Mouse (Mus musculus): ENCODE data around the gene Tgif1. TPM values are rescaled to one million over a fixed set of nuclear protein-coding genes. Genes with fewer than 3 reads are reported as not detected.

Tgif1 gene
- polyA plus RNA-seq (2015; fragmentation: Nextera tagmentation; extraction: Ambion mirVana): 90.4 and 93.7 TPM in 2 replicates

GRCm38 (mm10) chr17:70853436-70853905 is at the start of gene Tgif1:
Gene Tgif1 (minus strand): TSS chr17:70853546.
- peak within 1 kb of the TSS; percentile 88 for H3K4me3 ChIP-seq (ENCODE audit: low read length)
- H3K4me2 ChIP-seq (replicated peaks; ENCODE audit: low read depth, low read length): peak within 1 kb of the TSS; percentile 85
- under 1% methylated on average over 29 of the region's 29 CpGs for WGBS
- H3K9me3 ChIP-seq (ENCODE audit: low read length): no peaks in the 10 kb centered on the region
- no peaks in the 10 kb centered on the region for H3K36me3 ChIP-seq (ENCODE audit: insufficient read depth, low read length)
- no peaks in the 10 kb centered on the region for H3K27me3 ChIP-seq (ENCODE audit: insufficient read depth, low read length)
- peak; percentile 3; the same call in 1 of the 2 replicates for ATAC-seq (ENCODE audit: low FRiP score, low TSS enrichment)
- peaks cover 14% of the 10 kb centered on the region for H3K4me1 ChIP-seq (ENCODE audit: insufficient read depth, low read length)
- peak within 1 kb of the TSS; percentile 98 for H3K9ac ChIP-seq (replicated peaks; ENCODE audit: low read length)
- peak within 1 kb of the TSS; percentile 96 for H3K27ac ChIP-seq (ENCODE audit: low read length)

GRCm38 (mm10) chr17:70900660-70901059 is 47.3 kb upstream of the Tgif1 start:
- 76% methylated on average over 10 of the region's 10 CpGs for WGBS
- H3K4me2 ChIP-seq (replicated peaks; ENCODE audit: low read depth, low read length): no peak overlapping the region
- no peak for ATAC-seq (ENCODE audit: low FRiP score, low TSS enrichment)
- H3K9me3 ChIP-seq (ENCODE audit: low read length): no peaks in the 10 kb centered on the region
- no peaks in the 10 kb centered on the region for H3K27me3 ChIP-seq (ENCODE audit: insufficient read depth, low read length)
- H3K4me3 ChIP-seq (ENCODE audit: low read length): no peak overlapping the region
- H3K9ac ChIP-seq (replicated peaks; ENCODE audit: low read length): no peak overlapping the region
- H3K4me1 ChIP-seq (ENCODE audit: insufficient read depth, low read length): no peaks in the 10 kb centered on the region
- no peaks in the 10 kb centered on the region for H3K36me3 ChIP-seq (ENCODE audit: insufficient read depth, low read length)
- no peak overlapping the region for H3K27ac ChIP-seq (ENCODE audit: low read length)

- H3K4me3 ChIP-seq (ENCODE audit: low read length): no peak overlapping the region
These were observed 46.3 kb upstream of the Tgif1 start for GRCm38 (mm10) chr17:70899642-70900041.

DNA sequence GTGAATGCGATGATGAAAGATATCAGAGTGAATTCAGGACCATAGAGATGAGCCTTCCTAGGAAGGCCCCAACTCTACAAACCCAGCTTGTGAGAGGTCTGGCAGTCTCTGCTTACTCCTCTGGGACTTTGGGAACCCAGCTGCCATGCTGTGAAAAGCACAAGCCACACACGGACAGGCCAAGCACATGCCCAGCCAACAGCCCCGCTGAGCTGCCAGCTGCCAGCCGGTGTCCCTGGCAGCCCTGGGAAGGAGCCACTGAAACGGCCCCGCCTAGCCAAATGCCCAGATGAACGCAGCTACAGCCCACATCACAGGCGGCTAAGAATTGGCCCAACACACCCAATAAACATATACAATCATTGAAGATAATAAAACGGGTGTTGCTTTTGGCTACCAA is 41.5 kb upstream of the Tgif1 start:
- H3K36me3 ChIP-seq (ENCODE audit: insufficient read depth, low read length): no peaks in the 10 kb centered on the region
- no peak overlapping the region for H3K27ac ChIP-seq (ENCODE audit: low read length)
- peaks cover 6% of the 10 kb centered on the region; the same call in 1 of the 2 replicates for H3K4me1 ChIP-seq (ENCODE audit: insufficient read depth, low read length)
- H3K4me3 ChIP-seq (ENCODE audit: low read length): no peak overlapping the region
- H3K4me2 ChIP-seq (replicated peaks; ENCODE audit: low read depth, low read length): no peak overlapping the region
- no peak for ATAC-seq (ENCODE audit: low FRiP score, low TSS enrichment)
- 53% methylated on average over 9 of the region's 9 CpGs for WGBS
- no peak overlapping the region for H3K9ac ChIP-seq (replicated peaks; ENCODE audit: low read length)
- H3K9me3 ChIP-seq (ENCODE audit: low read length): no peaks in the 10 kb centered on the region
- no peaks in the 10 kb centered on the region for H3K27me3 ChIP-seq (ENCODE audit: insufficient read depth, low read length)

More at GRCm38 (mm10) chr17:70899642-70900041, 46.3 kb upstream of the Tgif1 start:
- no peaks in the 10 kb centered on the region for H3K36me3 ChIP-seq (ENCODE audit: insufficient read depth, low read length)
- H3K27me3 ChIP-seq (ENCODE audit: insufficient read depth, low read length): no peaks in the 10 kb centered on the region
- ATAC-seq (ENCODE audit: low FRiP score, low TSS enrichment): no peak
- H3K27ac ChIP-seq (ENCODE audit: low read length): no peak overlapping the region
- WGBS: 86% methylated on average over 6 of the region's 6 CpGs
- no peak overlapping the region for H3K4me2 ChIP-seq (replicated peaks; ENCODE audit: low read depth, low read length)
- H3K4me1 ChIP-seq (ENCODE audit: insufficient read depth, low read length): no peaks in the 10 kb centered on the region
- no peaks in the 10 kb centered on the region for H3K9me3 ChIP-seq (ENCODE audit: low read length)
- H3K9ac ChIP-seq (replicated peaks; ENCODE audit: low read length): no peak overlapping the region

DNA sequence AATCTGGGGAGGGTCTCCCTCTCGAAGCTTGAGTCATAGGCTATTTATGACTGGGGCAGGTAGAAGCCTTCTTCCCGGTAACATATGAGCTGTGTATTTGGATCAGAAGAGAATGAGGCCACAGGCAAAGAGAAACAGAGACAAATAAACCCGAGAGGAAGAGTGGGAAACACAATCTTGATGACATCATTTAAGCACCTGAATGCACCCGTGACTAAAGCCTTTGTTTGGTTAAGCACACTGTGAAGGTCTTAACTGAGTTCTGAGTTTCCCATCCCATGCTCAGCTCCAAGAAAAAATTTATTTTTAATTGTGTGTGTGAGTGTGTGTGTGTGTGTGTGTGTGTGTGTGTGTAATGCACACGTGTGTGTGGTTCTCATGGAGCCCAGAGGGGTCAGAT is 39.8 kb upstream of the Tgif1 start:
- Histone ChIP-seq H3K4me3 (ENCODE audit: low read length) (no peak overlapping the region), H3K27me3 (ENCODE audit: insufficient read depth, low read length) (no peaks in the 10 kb centered on the region), H3K27ac (ENCODE audit: low read length) (no peak overlapping the region), H3K4me2 (replicated peaks; ENCODE audit: low read depth, low read length) (no peak overlapping the region), H3K36me3 (ENCODE audit: insufficient read depth, low read length) (no peaks in the 10 kb centered on the region), H3K9ac (replicated peaks; ENCODE audit: low read length) (no peak overlapping the region), H3K4me1 (ENCODE audit: insufficient read depth, low read length) (peaks cover 6% of the 10 kb centered on the region; the same call in 1 of the 2 replicates), H3K9me3 (ENCODE audit: low read length) (no peaks in the 10 kb centered on the region)
- WGBS: 41% methylated on average over 5 of the region's 5 CpGs
- no peak for ATAC-seq (ENCODE audit: low FRiP score, low TSS enrichment)

GRCm38 (mm10) chr17:70892288-70893096 is 39.1 kb upstream of the Tgif1 start:
- H3K27ac ChIP-seq (ENCODE audit: low read length): no peak overlapping the region
- H3K36me3 ChIP-seq (ENCODE audit: insufficient read depth, low read length): no peaks in the 10 kb centered on the region
- peak overlapping the region; percentile 16; the same call in 1 of the 2 replicates for H3K4me2 ChIP-seq (replicated peaks; ENCODE audit: low read depth, low read length)
- WGBS: 17% methylated on average over 15 of the region's 15 CpGs
- no peak overlapping the region for H3K4me3 ChIP-seq (ENCODE audit: low read length)
- no peak overlapping the region for H3K9ac ChIP-seq (replicated peaks; ENCODE audit: low read length)
- H3K9me3 ChIP-seq (ENCODE audit: low read length): no peaks in the 10 kb centered on the region
- H3K4me1 ChIP-seq (ENCODE audit: insufficient read depth, low read length): peaks cover 6% of the 10 kb centered on the region; the same call in 1 of the 2 replicates
- no peak for ATAC-seq (ENCODE audit: low FRiP score, low TSS enrichment)
- no peaks in the 10 kb centered on the region for H3K27me3 ChIP-seq (ENCODE audit: insufficient read depth, low read length)

GRCm38 (mm10) chr17:70890571-70890970 is 37.2 kb upstream of the Tgif1 start:
- no peaks in the 10 kb centered on the region for H3K9me3 ChIP-seq (ENCODE audit: low read length)
- 74% methylated on average over 8 of the region's 8 CpGs for WGBS

DNA sequence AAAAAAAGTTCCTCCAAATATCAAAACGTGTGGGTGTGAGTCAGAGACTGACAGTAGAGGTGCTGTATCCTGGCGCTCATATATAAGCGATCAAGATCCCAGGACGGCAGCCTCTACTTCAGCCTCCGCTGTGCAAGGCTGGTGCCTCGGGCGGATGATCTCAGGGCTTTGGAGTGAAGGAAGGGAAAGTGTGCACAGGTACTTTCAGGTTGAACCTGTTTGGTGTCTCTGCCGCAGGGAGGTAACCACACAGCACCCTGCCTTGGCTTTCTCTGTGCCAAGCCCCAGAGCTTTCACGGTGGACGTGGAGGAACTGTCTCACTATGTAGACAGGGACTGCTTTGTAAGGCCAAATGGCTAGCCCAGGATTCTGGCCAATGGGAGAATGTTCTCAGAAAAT is 35.3 kb upstream of the Tgif1 start:
- WGBS: 70% methylated on average over 10 of the region's 10 CpGs
- H3K9ac ChIP-seq (replicated peaks; ENCODE audit: low read length): no peak overlapping the region
- H3K4me3 ChIP-seq (ENCODE audit: low read length): no peak overlapping the region
- peaks cover 6% of the 10 kb centered on the region; the same call in 1 of the 2 replicates for H3K4me1 ChIP-seq (ENCODE audit: insufficient read depth, low read length)
- no peak for ATAC-seq (ENCODE audit: low FRiP score, low TSS enrichment)
- no peak overlapping the region for H3K27ac ChIP-seq (ENCODE audit: low read length)
- no peaks in the 10 kb centered on the region for H3K27me3 ChIP-seq (ENCODE audit: insufficient read depth, low read length)
- H3K4me2 ChIP-seq (replicated peaks; ENCODE audit: low read depth, low read length): no peak overlapping the region
- no peaks in the 10 kb centered on the region for H3K36me3 ChIP-seq (ENCODE audit: insufficient read depth, low read length)
- H3K9me3 ChIP-seq (ENCODE audit: low read length): no peaks in the 10 kb centered on the region

More at GRCm38 (mm10) chr17:70890571-70890970, 37.2 kb upstream of the Tgif1 start:
- Histone ChIP-seq H3K4me3 (ENCODE audit: low read length) (no peak overlapping the region), H3K9ac (replicated peaks; ENCODE audit: low read length) (no peak overlapping the region), H3K4me2 (replicated peaks; ENCODE audit: low read depth, low read length) (no peak overlapping the region), H3K4me1 (ENCODE audit: insufficient read depth, low read length) (peaks cover 6% of the 10 kb centered on the region; the same call in 1 of the 2 replicates), H3K36me3 (ENCODE audit: insufficient read depth, low read length) (no peaks in the 10 kb centered on the region), H3K27ac (ENCODE audit: low read length) (no peak overlapping the region), H3K27me3 (ENCODE audit: insufficient read depth, low read length) (no peaks in the 10 kb centered on the region)
- no peak for ATAC-seq (ENCODE audit: low FRiP score, low TSS enrichment)

- Histone ChIP-seq H3K4me3 (ENCODE audit: low read length) (no peak overlapping the region), H3K4me1 (ENCODE audit: insufficient read depth, low read length) (peaks cover 4% of the 10 kb centered on the region; the same call in 1 of the 2 replicates), H3K9ac (replicated peaks; ENCODE audit: low read length) (no peak overlapping the region), H3K4me2 (replicated peaks; ENCODE audit: low read depth, low read length) (no peak overlapping the region), H3K27me3 (ENCODE audit: insufficient read depth, low read length) (no peaks in the 10 kb centered on the region), H3K27ac (ENCODE audit: low read length) (no peak overlapping the region), H3K9me3 (ENCODE audit: low read length) (no peaks in the 10 kb centered on the region), H3K36me3 (ENCODE audit: insufficient read depth, low read length) (no peaks in the 10 kb centered on the region)
- ATAC-seq (ENCODE audit: low FRiP score, low TSS enrichment): no peak
- 93% methylated on average over 9 of the region's 9 CpGs for WGBS
These were observed 34.5 kb upstream of the Tgif1 start for GRCm38 (mm10) chr17:70887848-70888247.

Data from kidney, embryonic 16.5 days (tissue).